Mouse (Mus musculus): ENCODE results near the gene Capzb. TPM values are rescaled to one million over a fixed set of nuclear protein-coding genes. Genes with fewer than 3 reads are reported as not detected.
A peak's percentile ranks its signal among the peaks of the same experiment; 100 is the strongest.

The Capzb gene
- 292 and 301 TPM in 2 replicates for polyA plus RNA-seq (2014; fragmentation: Nextera tagmentation; extraction: Ambion mirVana)

GRCm38 (mm10) chr4:139192499-139193175 is at the start of gene Capzb:
Gene Capzb, plus strand, starts transcription at chr4:139192899.
- Histone ChIP-seq H3K4me3 (ENCODE audit: control insufficient read depth in 1 of 2, insufficient read depth in 1 of 2, low read depth in 1 of 2, low read length in 2 of 2) (peak within 1 kb of the TSS; percentile 66 to 99), H3K9me3 (ENCODE audit: control insufficient read depth, low read length) (no peaks in the 10 kb centered on the region), H3K36me3 (ENCODE audit: control insufficient read depth, insufficient read depth, low read length) (peaks cover 5% of the 10 kb centered on the region; the same call in 1 of the 2 replicates), H3K4me2 (ENCODE audit: low read length) (peak within 1 kb of the TSS; percentile 95), H3K4me1 (ENCODE audit: control insufficient read depth in 2 of 2, insufficient read depth in 2 of 2, low read length in 2 of 2) (peaks cover 26 to 52% of the 10 kb centered on the region in 2 experiments), H3K9ac (ENCODE audit: low read length) (peak within 1 kb of the TSS; percentile 98), H3K27ac (replicated peaks in 1 of 2; ENCODE audit: control insufficient read depth in 1 of 2, insufficient read depth in 1 of 2, low read depth in 2 of 2, low read length in 2 of 2) (peak within 1 kb of the TSS; percentile 82 to 89), H3K27me3 (ENCODE audit: control insufficient read depth, insufficient read depth, low read length) (no peaks in the 10 kb centered on the region)
- WGBS = under 1% methylated on average over 43 of the region's 69 CpGs
- ATAC-seq (ENCODE audit: insufficient number of reproducible peaks, insufficient read depth, low FRiP score, low read depth) = peak; percentile 92

- Histone ChIP-seq H3K27ac (replicated peaks in 1 of 2; ENCODE audit: control insufficient read depth in 1 of 2, insufficient read depth in 1 of 2, low read depth in 2 of 2, low read length in 2 of 2) (no peak overlapping the region), H3K27me3 (ENCODE audit: control insufficient read depth, insufficient read depth, low read length) (no peaks in the 10 kb centered on the region), H3K4me1 (ENCODE audit: control insufficient read depth in 2 of 2, insufficient read depth in 2 of 2, low read length in 2 of 2) (no peaks in the 10 kb centered on the region), H3K36me3 (ENCODE audit: control insufficient read depth, insufficient read depth, low read length) (no peaks in the 10 kb centered on the region), H3K9me3 (ENCODE audit: control insufficient read depth, low read length) (peaks cover 4% of the 10 kb centered on the region), H3K9ac (ENCODE audit: low read length) (no peak overlapping the region), H3K4me3 (ENCODE audit: control insufficient read depth in 1 of 2, insufficient read depth in 1 of 2, low read depth in 1 of 2, low read length in 2 of 2) (no peak overlapping the region), H3K4me2 (ENCODE audit: low read length) (peak overlapping the region; percentile 21; the same call in 1 of the 2 replicates)
- ATAC-seq (ENCODE audit: insufficient number of reproducible peaks, insufficient read depth, low FRiP score, low read depth) = no peak
- WGBS = 61% methylated on average over 9 of the region's 9 CpGs
Measured at GRCm38 (mm10) chr4:139142985-139143384, 49.7 kb upstream of the Capzb start.

GRCm38 (mm10) chr4:139144577-139144976 is 48.1 kb upstream of the Capzb start:
- Histone ChIP-seq H3K4me2 (ENCODE audit: low read length) (no peak overlapping the region), H3K36me3 (ENCODE audit: control insufficient read depth, insufficient read depth, low read length) (no peaks in the 10 kb centered on the region), H3K27ac (replicated peaks in 1 of 2; ENCODE audit: control insufficient read depth in 1 of 2, insufficient read depth in 1 of 2, low read depth in 2 of 2, low read length in 2 of 2) (no peak overlapping the region), H3K9ac (ENCODE audit: low read length) (no peak overlapping the region), H3K9me3 (ENCODE audit: control insufficient read depth, low read length) (peaks cover 14% of the 10 kb centered on the region), H3K4me1 (ENCODE audit: control insufficient read depth in 2 of 2, insufficient read depth in 2 of 2, low read length in 2 of 2) (no peaks in the 10 kb centered on the region), H3K4me3 (ENCODE audit: control insufficient read depth in 1 of 2, insufficient read depth in 1 of 2, low read depth in 1 of 2, low read length in 2 of 2) (no peak overlapping the region), H3K27me3 (ENCODE audit: control insufficient read depth, insufficient read depth, low read length) (no peaks in the 10 kb centered on the region)
- no peak for ATAC-seq (ENCODE audit: insufficient number of reproducible peaks, insufficient read depth, low FRiP score, low read depth)
- WGBS = 83% methylated on average over 4 of the region's 4 CpGs

GRCm38 (mm10) chr4:139145156-139145555 is 47.5 kb upstream of the Capzb start:
- no peak overlapping the region for H3K9ac ChIP-seq (ENCODE audit: low read length)
- no peak overlapping the region for H3K4me2 ChIP-seq (ENCODE audit: low read length)
- peaks cover 14% of the 10 kb centered on the region for H3K9me3 ChIP-seq (ENCODE audit: control insufficient read depth, low read length)
- no peak for ATAC-seq (ENCODE audit: insufficient number of reproducible peaks, insufficient read depth, low FRiP score, low read depth)
- WGBS = 92% methylated on average over 11 of the region's 11 CpGs
- no peaks in the 10 kb centered on the region for H3K27me3 ChIP-seq (ENCODE audit: control insufficient read depth, insufficient read depth, low read length)
- no peaks in the 10 kb centered on the region for H3K36me3 ChIP-seq (ENCODE audit: control insufficient read depth, insufficient read depth, low read length)
- no peak overlapping the region for H3K27ac ChIP-seq (replicated peaks in 1 of 2; ENCODE audit: control insufficient read depth in 1 of 2, insufficient read depth in 1 of 2, low read depth in 2 of 2, low read length in 2 of 2)
- no peaks in the 10 kb centered on the region for H3K4me1 ChIP-seq (ENCODE audit: control insufficient read depth in 2 of 2, insufficient read depth in 2 of 2, low read length in 2 of 2)
- no peak overlapping the region for H3K4me3 ChIP-seq (ENCODE audit: control insufficient read depth in 1 of 2, insufficient read depth in 1 of 2, low read depth in 1 of 2, low read length in 2 of 2)

GRCm38 (mm10) chr4:139146760-139147159 is 45.9 kb upstream of the Capzb start:
- Histone ChIP-seq H3K9ac (ENCODE audit: low read length) (no peak overlapping the region), H3K27me3 (ENCODE audit: control insufficient read depth, insufficient read depth, low read length) (no peaks in the 10 kb centered on the region), H3K27ac (replicated peaks in 1 of 2; ENCODE audit: control insufficient read depth in 1 of 2, insufficient read depth in 1 of 2, low read depth in 2 of 2, low read length in 2 of 2) (0 out of 4 replicates have a peak overlapping the region, but pooled peaks of 1 of the 2 experiments have one; percentile 24), H3K4me2 (ENCODE audit: low read length) (no peak overlapping the region), H3K4me3 (ENCODE audit: control insufficient read depth in 1 of 2, insufficient read depth in 1 of 2, low read depth in 1 of 2, low read length in 2 of 2) (no peak overlapping the region), H3K9me3 (ENCODE audit: control insufficient read depth, low read length) (peaks cover 14% of the 10 kb centered on the region), H3K36me3 (ENCODE audit: control insufficient read depth, insufficient read depth, low read length) (no peaks in the 10 kb centered on the region), H3K4me1 (ENCODE audit: control insufficient read depth in 2 of 2, insufficient read depth in 2 of 2, low read length in 2 of 2) (no peaks in the 10 kb centered on the region)
- peak; percentile 21; the same call in 1 of the 2 replicates for ATAC-seq (ENCODE audit: insufficient number of reproducible peaks, insufficient read depth, low FRiP score, low read depth)
- 61% methylated on average over 5 of the region's 5 CpGs for WGBS

- no peak for ATAC-seq (ENCODE audit: insufficient number of reproducible peaks, insufficient read depth, low FRiP score, low read depth)
- Histone ChIP-seq H3K27ac (replicated peaks in 1 of 2; ENCODE audit: control insufficient read depth in 1 of 2, insufficient read depth in 1 of 2, low read depth in 2 of 2, low read length in 2 of 2) (no peak overlapping the region), H3K4me3 (ENCODE audit: control insufficient read depth in 1 of 2, insufficient read depth in 1 of 2, low read depth in 1 of 2, low read length in 2 of 2) (no peak overlapping the region), H3K27me3 (ENCODE audit: control insufficient read depth, insufficient read depth, low read length) (no peaks in the 10 kb centered on the region), H3K36me3 (ENCODE audit: control insufficient read depth, insufficient read depth, low read length) (no peaks in the 10 kb centered on the region), H3K4me2 (ENCODE audit: low read length) (no peak overlapping the region), H3K4me1 (ENCODE audit: control insufficient read depth in 2 of 2, insufficient read depth in 2 of 2, low read length in 2 of 2) (no peaks in the 10 kb centered on the region; a peak in 1 of 4 replicates), H3K9me3 (ENCODE audit: control insufficient read depth, low read length) (peaks cover 14% of the 10 kb centered on the region), H3K9ac (ENCODE audit: low read length) (no peak overlapping the region)
- WGBS = 71% methylated on average over 6 of the region's 6 CpGs
Measured at GRCm38 (mm10) chr4:139151370-139151769, 41.3 kb upstream of the Capzb start.

GRCm38 (mm10) chr4:139154576-139155307 is 38.0 kb upstream of the Capzb start:
- H3K36me3 ChIP-seq (ENCODE audit: control insufficient read depth, insufficient read depth, low read length) = no peaks in the 10 kb centered on the region
- no peak overlapping the region for H3K4me3 ChIP-seq (ENCODE audit: control insufficient read depth in 1 of 2, insufficient read depth in 1 of 2, low read depth in 1 of 2, low read length in 2 of 2)
- no peak overlapping the region for H3K27ac ChIP-seq (replicated peaks in 1 of 2; ENCODE audit: control insufficient read depth in 1 of 2, insufficient read depth in 1 of 2, low read depth in 2 of 2, low read length in 2 of 2)
- no peaks in the 10 kb centered on the region; a peak in 1 of 4 replicates for H3K4me1 ChIP-seq (ENCODE audit: control insufficient read depth in 2 of 2, insufficient read depth in 2 of 2, low read length in 2 of 2)
- H3K4me2 ChIP-seq (ENCODE audit: low read length) = no peak overlapping the region
- 62% methylated on average over 20 of the region's 20 CpGs for WGBS
- no peak overlapping the region for H3K9ac ChIP-seq (ENCODE audit: low read length)
- no peak for ATAC-seq (ENCODE audit: insufficient number of reproducible peaks, insufficient read depth, low FRiP score, low read depth)
- no peaks in the 10 kb centered on the region for H3K27me3 ChIP-seq (ENCODE audit: control insufficient read depth, insufficient read depth, low read length)
- no peaks in the 10 kb centered on the region for H3K9me3 ChIP-seq (ENCODE audit: control insufficient read depth, low read length)

Data from heart, embryonic 14.5 days (tissue).